Mouse (Mus musculus) spleen, adult 2 months (tissue): ENCODE results near the gene Phf10.

Experiments used
- CTCF ChIP-seq: fragments of 200-500 bp; IDR thresholded peaks from 2 replicates; pipeline ENCODE4 v1.5.1; 2011; ENCODE audit warnings: mild to moderate bottlenecking, inconsistent platforms; ENCODE audit not compliant: insufficient read depth, insufficient read length, insufficient replicate concordance; ENCODE audit errors: extremely low read depth
- POLR2A ChIP-seq: fragments of 200-500 bp; IDR thresholded peaks from 2 replicates; pipeline ENCODE4 v1.6.1; 2011; ENCODE audit warnings: low read depth, low read length, inconsistent platforms

GRCm38 (mm10) chr17:14912420-14912819 lies 48.7 kb downstream of the Phf10 start:
- TF ChIP-seq POLR2A (no peak), CTCF (no peak)
